Mouse (Mus musculus): ENCODE data around the gene Vapb.
A peak's percentile ranks its signal among the peaks of the same experiment; 100 is the strongest.
"Not testable (repeated sequence)": the region's sequence is repeated elsewhere in the genome, so short reads cannot be mapped to it uniquely, and the experiment has no call there.

Gene Vapb

GRCm38 (mm10) chr2:173737222-173737989 lies at the start of gene Vapb:
Vapb (plus strand) TSS chr2:173737511.
- DNase-seq (ENCODE audit: low spot score): peak; percentile 98

GRCm38 (mm10) chr2:173689835-173690234 lies 47.5 kb upstream of the Vapb start:
- DNase-seq (ENCODE audit: low spot score): no peak

GRCm38 (mm10) chr2:173691748-173692147 lies 45.6 kb upstream of the Vapb start:
- DNase-seq (ENCODE audit: low spot score): no peak

- no peak for DNase-seq (ENCODE audit: low spot score)
Observed at GRCm38 (mm10) chr2:173692693-173693092, 44.6 kb upstream of the Vapb start.

GRCm38 (mm10) chr2:173698850-173699249 lies 38.5 kb upstream of the Vapb start:
- no peak for DNase-seq (ENCODE audit: low spot score)

- DNase-seq (ENCODE audit: low spot score): no peak
Observed at GRCm38 (mm10) chr2:173702096-173702866, 35.0 kb upstream of the Vapb start.

GRCm38 (mm10) chr2:173702867-173703237 lies 34.5 kb upstream of the Vapb start:
- DNase-seq (ENCODE audit: low spot score): no peak

- DNase-seq (ENCODE audit: low spot score): no peak
Observed at GRCm38 (mm10) chr2:173705827-173706551, 31.3 kb upstream of the Vapb start.

GRCm38 (mm10) chr2:173707626-173708025 lies 29.7 kb upstream of the Vapb start:
- not testable (repeated sequence) for DNase-seq (ENCODE audit: low spot score)

GRCm38 (mm10) chr2:173710193-173710592 lies 27.1 kb upstream of the Vapb start:
- no peak for DNase-seq (ENCODE audit: low spot score)

- no peak for DNase-seq (ENCODE audit: low spot score)
Observed at GRCm38 (mm10) chr2:173712656-173713055, 24.7 kb upstream of the Vapb start.

- no peak for DNase-seq (ENCODE audit: low spot score)
Observed at GRCm38 (mm10) chr2:173713241-173713640, 24.1 kb upstream of the Vapb start.

- no peak for DNase-seq (ENCODE audit: low spot score)
Observed at GRCm38 (mm10) chr2:173714620-173715218, 22.6 kb upstream of the Vapb start.

GRCm38 (mm10) chr2:173716966-173717365 lies 20.3 kb upstream of the Vapb start:
- no peak for DNase-seq (ENCODE audit: low spot score)

- not testable (repeated sequence) for DNase-seq (ENCODE audit: low spot score)
Observed at GRCm38 (mm10) chr2:173719115-173719514, 18.2 kb upstream of the Vapb start, which contains the start of gene 1700010B08Rik. 1700010B08Rik (plus strand) TSS chr2:173719415.

GRCm38 (mm10) chr2:173722251-173722857 lies 15.0 kb upstream of the Vapb start:
- DNase-seq (ENCODE audit: low spot score): no peak

- DNase-seq (ENCODE audit: low spot score): no peak
Observed at GRCm38 (mm10) chr2:173724382-173724781, 12.9 kb upstream of the Vapb start.

- DNase-seq (ENCODE audit: low spot score): no peak
Observed at GRCm38 (mm10) chr2:173724940-173725807, 12.1 kb upstream of the Vapb start.

- no peak for DNase-seq (ENCODE audit: low spot score)
Observed at GRCm38 (mm10) chr2:173725819-173726218, 11.5 kb upstream of the Vapb start.

- peak; percentile 79 for DNase-seq (ENCODE audit: low spot score)
Observed at GRCm38 (mm10) chr2:173730444-173730966, 6.8 kb upstream of the Vapb start.

Data from yolk sac, embryonic 10.5 days (tissue).